In genomic region chr17:33718944-33719725, GRCm38 (mm10) we compare ENCODE assay signal across 8 mouse cellular contexts. TPM values are rescaled to one million over a fixed set of nuclear protein-coding genes. Genes with fewer than 3 reads are reported as not detected.
DNase-seq lines count a peak whose midpoint lies in the region; ATAC-seq and TF ChIP-seq lines count a peak whose summit lies in the region.

No protein-coding gene starts in this region.

- no peaks in the 10 kb centered on the region for H3K9me3 ChIP-seq in lung, embryonic 16.5 days (ENCODE audit: control insufficient read depth, low read length)
- H3K9me3 ChIP-seq in forebrain, embryonic 10.5 days, result no peaks in the 10 kb centered on the region
- no peaks in the 10 kb centered on the region for H3K9me3 ChIP-seq in limb, embryonic 10.5 days (replicated peaks)

- H3K36me3 ChIP-seq in lung, embryonic 16.5 days (ENCODE audit: control insufficient read depth, insufficient read depth, low read length), result no peaks in the 10 kb centered on the region
- H3K36me3 ChIP-seq in forebrain, embryonic 10.5 days (replicated peaks), result 0 out of 2 replicates have a peak, but pooled peaks cover 2% of the 10 kb centered on the region
- H3K36me3 ChIP-seq in limb, embryonic 10.5 days, result no peaks in the 10 kb centered on the region

- DNase-seq in lung, postnatal 10 days, result no peak
- DNase-seq in forebrain, embryonic 10.5 days (ENCODE audit: extremely low spot score, low spot score), result no peak
- no peak for DNase-seq in limb, embryonic 10.5 days (ENCODE audit: low spot score)
- no peak for DNase-seq in layer of hippocampus, adult 9-11 months
- no peak for DNase-seq in kidney, postnatal 25 days
- no peak for DNase-seq in gastrocnemius, postnatal 4 days (ENCODE audit: low spot score in 2 of 2)

- peak overlapping the region; percentile 92 for H3K4me3 ChIP-seq in lung, embryonic 16.5 days (ENCODE audit: low read length)
- H3K4me3 ChIP-seq in forebrain, embryonic 10.5 days, result peak overlapping the region; percentile 90
- H3K4me3 ChIP-seq in limb, embryonic 10.5 days, result peak overlapping the region; percentile 79
- peak overlapping the region; percentile 75; the same call in 1 of the 2 replicates for H3K4me3 ChIP-seq in olfactory bulb, adult 2 months (ENCODE audit: insufficient read depth, low read depth, low read length)

- WGBS in lung, embryonic 16.5 days, result 43% methylated on average over 10 of the region's 10 CpGs
- WGBS in forebrain, embryonic 10.5 days, result 48% methylated on average over 10 of the region's 10 CpGs
- 51% methylated on average over 10 of the region's 10 CpGs for WGBS in limb, embryonic 10.5 days
- 38% methylated on average over 10 of the region's 10 CpGs for WGBS in olfactory bulb, adult 2 months

- ATAC-seq in lung, embryonic 16.5 days (ENCODE audit: low read depth), result no peak

- TF ChIP-seq CTCF in olfactory bulb, adult 2 months (IDR thresholded peaks at IDR 0.05; ENCODE audit: insufficient read depth, low read depth, low read length), result no peak

- no peaks in the 10 kb centered on the region for H3K27me3 ChIP-seq in lung, embryonic 16.5 days (ENCODE audit: control insufficient read depth, insufficient read depth, low read depth, low read length)
- H3K27me3 ChIP-seq in forebrain, embryonic 10.5 days (ENCODE audit: poor library complexity, severe bottlenecking), result no peaks in the 10 kb centered on the region
- no peaks in the 10 kb centered on the region for H3K27me3 ChIP-seq in limb, embryonic 10.5 days (ENCODE audit: low read depth, poor library complexity, severe bottlenecking)

- TF ChIP-seq POLR2A in olfactory bulb, adult 2 months (IDR thresholded peaks at IDR 0.05; ENCODE audit: insufficient read depth, low read depth, low read length), result no peak

- no peak overlapping the region for H3K9ac ChIP-seq in lung, embryonic 16.5 days (ENCODE audit: low read length)

- no peak overlapping the region for H3K27ac ChIP-seq in lung, embryonic 16.5 days (ENCODE audit: low read length)
- H3K27ac ChIP-seq in forebrain, embryonic 10.5 days, result peak overlapping the region; percentile 86
- H3K27ac ChIP-seq in limb, embryonic 10.5 days, result peak overlapping the region; percentile 84
- no peak overlapping the region for H3K27ac ChIP-seq in olfactory bulb, adult 2 months (ENCODE audit: insufficient read depth, low read depth, low read length)

- H3K4me1 ChIP-seq in lung, embryonic 16.5 days (replicated peaks; ENCODE audit: control insufficient read depth, insufficient read depth, low read length), result no peaks in the 10 kb centered on the region
- peaks cover 12% of the 10 kb centered on the region for H3K4me1 ChIP-seq in forebrain, embryonic 10.5 days
- peaks cover 5% of the 10 kb centered on the region; the same call in 1 of the 2 replicates for H3K4me1 ChIP-seq in limb, embryonic 10.5 days
- H3K4me1 ChIP-seq in olfactory bulb, adult 2 months (ENCODE audit: control insufficient read depth, insufficient read depth, low read length), result no peaks in the 10 kb centered on the region

- peak overlapping the region; percentile 41 for H3K4me2 ChIP-seq in lung, embryonic 16.5 days (ENCODE audit: low read depth, low read length)

RNA-seq across cellular contexts. Expression of gene March2, which starts 0.7 kb away (rescaled TPM):
- 61.8 and 72.0 TPM in 2 replicates for polyA plus RNA-seq in lung, embryonic 16.5 days (2015; fragmentation: Nextera tagmentation; extraction: Ambion mirVana)
- polyA plus RNA-seq in forebrain, embryonic 10.5 days (2016; fragmentation: Nextera tagmentation; extraction: Ambion mirVana), result 29.5 and 33.1 TPM in 2 replicates
- polyA plus RNA-seq in limb, embryonic 10.5 days (2016; fragmentation: Nextera tagmentation; extraction: Ambion mirVana), result 30.1 and 32.5 TPM in 2 replicates
- not detected in 2 replicates for polyA plus RNA-seq in olfactory bulb, adult 2 months (2012; ENCODE audit: insufficient read depth, insufficient read length, low replicate concordance, missing spikeins)
- 10 to 100 TPM; 67.5 to 67.8 TPM for total RNA-seq in gastrocnemius, postnatal 4 days (2021)

RNA-seq across cellular contexts. Expression of gene Hnrnpm, which starts 32.5 kb away (rescaled TPM):
- polyA plus RNA-seq in lung, embryonic 16.5 days (2015; fragmentation: Nextera tagmentation; extraction: Ambion mirVana), result 315 and 351 TPM in 2 replicates
- polyA plus RNA-seq in forebrain, embryonic 10.5 days (2016; fragmentation: Nextera tagmentation; extraction: Ambion mirVana), result 515 and 568 TPM in 2 replicates
- polyA plus RNA-seq in limb, embryonic 10.5 days (2016; fragmentation: Nextera tagmentation; extraction: Ambion mirVana), result 481 and 555 TPM in 2 replicates
- polyA plus RNA-seq in olfactory bulb, adult 2 months (2012; ENCODE audit: insufficient read depth, insufficient read length, low replicate concordance, missing spikeins), result 317 TPM in 1 of 2 replicates, not detected in the other
- total RNA-seq in gastrocnemius, postnatal 4 days (2021), result 100 to 1,000 TPM; 145 to 171 TPM

RNA-seq across cellular contexts. Expression of gene Rab11b, which starts 41.2 kb away (rescaled TPM):
- polyA plus RNA-seq in lung, embryonic 16.5 days (2015; fragmentation: Nextera tagmentation; extraction: Ambion mirVana), result 279 and 289 TPM in 2 replicates
- polyA plus RNA-seq in forebrain, embryonic 10.5 days (2016; fragmentation: Nextera tagmentation; extraction: Ambion mirVana), result 338 and 346 TPM in 2 replicates
- 325 and 350 TPM in 2 replicates for polyA plus RNA-seq in limb, embryonic 10.5 days (2016; fragmentation: Nextera tagmentation; extraction: Ambion mirVana)
- 744 TPM in 1 of 2 replicates, not detected in the other for polyA plus RNA-seq in olfactory bulb, adult 2 months (2012; ENCODE audit: insufficient read depth, insufficient read length, low replicate concordance, missing spikeins)
- 100 to 1,000 TPM; 194 to 218 TPM for total RNA-seq in gastrocnemius, postnatal 4 days (2021)

Comparison
In these comparisons a context has a peak if more than half of its experiments do, and no peak if none do; other contexts are left out.
1. H3K27ac ChIP-seq: peak in forebrain, embryonic 10.5 days (single experiment) and limb, embryonic 10.5 days (single experiment); none in lung, embryonic 16.5 days (single experiment) and olfactory bulb, adult 2 months (single experiment).
2. Peak in every context shown above with its lines, with median percentiles within 50 percentile points of each other: H3K4me3 ChIP-seq.